Mouse (Mus musculus) urinary bladder, postnatal 4 days (tissue): Measurements from ENCODE around the gene Stxbp2.

Experiments
- DNase-seq, 2 experiments: peaks; one replicate each; pipeline ENCODE4 v3.0.0; 2021 to 2022; ENCODE audit warnings: low spot score in 2 of 2

Stxbp2 gene

GRCm38 (mm10) chr8:3682435-3682834 is 51.7 kb downstream of the Stxbp2 start:
- DNase-seq = no peak

- no peak for DNase-seq
These were observed 52.8 kb downstream of the Stxbp2 start for GRCm38 (mm10) chr8:3683408-3684176.

- DNase-seq = no peak
These were observed 53.8 kb downstream of the Stxbp2 start for GRCm38 (mm10) chr8:3684530-3684929.

- DNase-seq = no peak
These were observed 54.7 kb downstream of the Stxbp2 start for GRCm38 (mm10) chr8:3685422-3685821.

- DNase-seq = no peak
These were observed 56.8 kb downstream of the Stxbp2 start for GRCm38 (mm10) chr8:3687537-3687936.

- DNase-seq = no peak
These were observed 60.0 kb downstream of the Stxbp2 start for GRCm38 (mm10) chr8:3690774-3691173.
